Mouse (Mus musculus): Measurements from ENCODE around the gene Plekho2.

DNA sequence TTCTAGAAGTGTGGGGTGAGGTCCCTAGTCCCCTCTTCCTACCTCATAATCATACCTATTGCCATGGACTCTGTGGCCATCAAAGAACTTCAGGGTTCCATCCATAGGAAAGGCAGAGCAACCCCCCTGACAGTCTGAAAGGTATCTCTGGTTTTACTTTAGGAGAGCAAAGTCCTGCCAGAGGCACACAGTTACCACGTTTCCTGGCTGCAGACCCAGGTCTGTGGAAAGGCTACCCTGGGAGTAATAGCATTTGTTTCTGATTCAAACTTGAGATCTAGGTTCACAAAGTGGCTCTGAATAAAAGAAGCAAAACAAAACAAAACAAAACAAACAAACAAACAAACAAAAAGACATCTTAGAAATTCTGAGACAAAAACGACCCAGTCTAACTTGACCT lies 44.4 kb upstream of the Plekho2 start:
- no peak for TF ChIP-seq CTCF (IDR thresholded peaks at IDR 0.05; ENCODE audit: extremely low read depth, insufficient read depth, low read length)
- no peak for TF ChIP-seq POLR2A (IDR thresholded peaks at IDR 0.05; ENCODE audit: extremely low read depth, insufficient read depth, low read length)
